Mouse (Mus musculus): ENCODE measurements at regions not wholly inside any gene's neighbourhood (a gene's known extent, or its start where the extent isn't known, plus 50 kb on each side); places are given as distances from the start of the nearest gene placed in this dataset.

- TF ChIP-seq CTCF (IDR thresholded peaks at IDR 0.05; ENCODE audit: extremely low read depth, insufficient read length, insufficient replicate concordance, low read depth, low read length): no peak
- TF ChIP-seq POLR2A (IDR thresholded peaks at IDR 0.05; ENCODE audit: low read depth, low read length): no peak
- H3K4me3 ChIP-seq (ENCODE audit: low read depth, low read length): no peak overlapping the region
- no peaks in the 10 kb centered on the region for H3K27me3 ChIP-seq (ENCODE audit: control insufficient read depth, insufficient read depth, low read length)
- no peaks in the 10 kb centered on the region for H3K4me1 ChIP-seq (ENCODE audit: control insufficient read depth, insufficient read depth, insufficient read length, low read length)
- H3K27ac ChIP-seq (ENCODE audit: insufficient read depth, low read depth, low read length): no peak overlapping the region
- 62% methylated on average over 5 of the region's 5 CpGs for WGBS
- no peaks in the 10 kb centered on the region for H3K36me3 ChIP-seq (ENCODE audit: control insufficient read depth, insufficient read depth, low read length)
These were observed 636.4 kb upstream of the Sall1 start for GRCm38 (mm10) chr8:89680341-89680740.

GRCm38 (mm10) chr8:89679551-89679950 lies 635.6 kb upstream of the Sall1 start:
- no peaks in the 10 kb centered on the region for H3K27me3 ChIP-seq (ENCODE audit: control insufficient read depth, insufficient read depth, low read length)
- no peak overlapping the region for H3K4me3 ChIP-seq (ENCODE audit: low read depth, low read length)
- no peak for TF ChIP-seq POLR2A (IDR thresholded peaks at IDR 0.05; ENCODE audit: low read depth, low read length)
- TF ChIP-seq CTCF (IDR thresholded peaks at IDR 0.05; ENCODE audit: extremely low read depth, insufficient read length, insufficient replicate concordance, low read depth, low read length): no peak
- 80% methylated on average over 4 of the region's 4 CpGs for WGBS
- H3K4me1 ChIP-seq (ENCODE audit: control insufficient read depth, insufficient read depth, insufficient read length, low read length): no peaks in the 10 kb centered on the region
- H3K27ac ChIP-seq (ENCODE audit: insufficient read depth, low read depth, low read length): no peak overlapping the region
- no peaks in the 10 kb centered on the region for H3K36me3 ChIP-seq (ENCODE audit: control insufficient read depth, insufficient read depth, low read length)

GRCm38 (mm10) chr8:89677266-89677665 lies 633.3 kb upstream of the Sall1 start:
- Histone ChIP-seq H3K27ac (ENCODE audit: insufficient read depth, low read depth, low read length) (no peak overlapping the region), H3K4me1 (ENCODE audit: control insufficient read depth, insufficient read depth, insufficient read length, low read length) (no peaks in the 10 kb centered on the region), H3K36me3 (ENCODE audit: control insufficient read depth, insufficient read depth, low read length) (no peaks in the 10 kb centered on the region), H3K27me3 (ENCODE audit: control insufficient read depth, insufficient read depth, low read length) (no peaks in the 10 kb centered on the region), H3K4me3 (ENCODE audit: low read depth, low read length) (no peak overlapping the region)
- WGBS: 79% methylated on average over 5 of the region's 5 CpGs
- TF ChIP-seq POLR2A (IDR thresholded peaks at IDR 0.05; ENCODE audit: low read depth, low read length) (no peak), CTCF (IDR thresholded peaks at IDR 0.05; ENCODE audit: extremely low read depth, insufficient read length, insufficient replicate concordance, low read depth, low read length) (no peak)

GRCm38 (mm10) chr8:89673911-89674310 lies 629.9 kb upstream of the Sall1 start:
- Histone ChIP-seq H3K4me3 (ENCODE audit: low read depth, low read length) (no peak overlapping the region), H3K36me3 (ENCODE audit: control insufficient read depth, insufficient read depth, low read length) (no peaks in the 10 kb centered on the region), H3K27ac (ENCODE audit: insufficient read depth, low read depth, low read length) (no peak overlapping the region), H3K27me3 (ENCODE audit: control insufficient read depth, insufficient read depth, low read length) (no peaks in the 10 kb centered on the region), H3K4me1 (ENCODE audit: control insufficient read depth, insufficient read depth, insufficient read length, low read length) (no peaks in the 10 kb centered on the region)
- 85% methylated on average over 4 of the region's 4 CpGs for WGBS
- TF ChIP-seq CTCF (IDR thresholded peaks at IDR 0.05; ENCODE audit: extremely low read depth, insufficient read length, insufficient replicate concordance, low read depth, low read length) (no peak), POLR2A (IDR thresholded peaks at IDR 0.05; ENCODE audit: low read depth, low read length) (no peak)

- 86% methylated on average over 5 of the region's 5 CpGs for WGBS
- TF ChIP-seq POLR2A (IDR thresholded peaks at IDR 0.05; ENCODE audit: low read depth, low read length): no peak
- no peak for TF ChIP-seq CTCF (IDR thresholded peaks at IDR 0.05; ENCODE audit: extremely low read depth, insufficient read length, insufficient replicate concordance, low read depth, low read length)
- H3K4me1 ChIP-seq (ENCODE audit: control insufficient read depth, insufficient read depth, insufficient read length, low read length): no peaks in the 10 kb centered on the region
- no peaks in the 10 kb centered on the region for H3K36me3 ChIP-seq (ENCODE audit: control insufficient read depth, insufficient read depth, low read length)
- no peak overlapping the region for H3K4me3 ChIP-seq (ENCODE audit: low read depth, low read length)
- no peaks in the 10 kb centered on the region for H3K27me3 ChIP-seq (ENCODE audit: control insufficient read depth, insufficient read depth, low read length)
- H3K27ac ChIP-seq (ENCODE audit: insufficient read depth, low read depth, low read length): no peak overlapping the region
These were observed 628.7 kb upstream of the Sall1 start for GRCm38 (mm10) chr8:89672631-89673030.

GRCm38 (mm10) chr8:89664911-89665689 lies 621.1 kb upstream of the Sall1 start:
- Histone ChIP-seq H3K36me3 (ENCODE audit: control insufficient read depth, insufficient read depth, low read length) (no peaks in the 10 kb centered on the region), H3K4me1 (ENCODE audit: control insufficient read depth, insufficient read depth, insufficient read length, low read length) (no peaks in the 10 kb centered on the region), H3K4me3 (ENCODE audit: low read depth, low read length) (no peak overlapping the region), H3K27me3 (ENCODE audit: control insufficient read depth, insufficient read depth, low read length) (no peaks in the 10 kb centered on the region), H3K27ac (ENCODE audit: insufficient read depth, low read depth, low read length) (no peak overlapping the region)
- TF ChIP-seq POLR2A (IDR thresholded peaks at IDR 0.05; ENCODE audit: low read depth, low read length) (no peak), CTCF (IDR thresholded peaks at IDR 0.05; ENCODE audit: extremely low read depth, insufficient read length, insufficient replicate concordance, low read depth, low read length) (no peak)
- WGBS: 29% methylated on average over 9 of the region's 9 CpGs

- TF ChIP-seq CTCF (IDR thresholded peaks at IDR 0.05; ENCODE audit: extremely low read depth, insufficient read length, insufficient replicate concordance, low read depth, low read length) (no peak), POLR2A (IDR thresholded peaks at IDR 0.05; ENCODE audit: low read depth, low read length) (no peak)
- no peak overlapping the region for H3K27ac ChIP-seq (ENCODE audit: insufficient read depth, low read depth, low read length)
- H3K36me3 ChIP-seq (ENCODE audit: control insufficient read depth, insufficient read depth, low read length): no peaks in the 10 kb centered on the region
- H3K4me3 ChIP-seq (ENCODE audit: low read depth, low read length): no peak overlapping the region
- WGBS: 52% methylated on average over 10 of the region's 10 CpGs
- no peaks in the 10 kb centered on the region for H3K4me1 ChIP-seq (ENCODE audit: control insufficient read depth, insufficient read depth, insufficient read length, low read length)
- H3K27me3 ChIP-seq (ENCODE audit: control insufficient read depth, insufficient read depth, low read length): no peaks in the 10 kb centered on the region
These were observed 619.9 kb upstream of the Sall1 start for GRCm38 (mm10) chr8:89663859-89664258.

Measured in small intestine, adult 2 months (tissue).